Mouse (Mus musculus) left cerebral cortex, postnatal 4 days (tissue): Measurements from ENCODE around the gene Eipr1. TPM values are rescaled to one million over a fixed set of nuclear protein-coding genes. Genes with fewer than 3 reads are reported as not detected.
"Not testable (repeated sequence)": the region's sequence is repeated elsewhere in the genome, so short reads cannot be mapped to it uniquely, and the experiment has no call there.

Source experiments
- DNase-seq: peaks from one replicate; pipeline ENCODE4 v3.0.0-alpha.2; 2022
- intact Hi-C: fragments of 180-260 bp; cut with DNase I; formaldehyde crosslinking; loops from one replicate; pipeline ENCODE4 v1.15.1; 2025
- total RNA-seq, 2 experiments: library from RNA; stranded (reverse); gene quantifications; 2 replicates each; pipeline ENCODE4 v1.2.3; 2021

Gene Eipr1
- total RNA-seq, 2 experiments from 2014 or later = 46.2 to 49.9 TPM

GRCm38 (mm10) chr12:28872271-28872670 lies 120.7 kb downstream of the Eipr1 start:
- intact Hi-C loops = no loop called here
- DNase-seq = no peak

- DNase-seq = peak; percentile 46
- intact Hi-C loops = no loop called here
These were observed 123.2 kb downstream of the Eipr1 start for GRCm38 (mm10) chr12:28874781-28875251.

- no peak for DNase-seq
- intact Hi-C loops = no loop called here
These were observed 123.9 kb downstream of the Eipr1 start for GRCm38 (mm10) chr12:28875471-28875870.

- no peak for DNase-seq
- intact Hi-C loops = no loop called here
These were observed 128.9 kb downstream of the Eipr1 start for GRCm38 (mm10) chr12:28880471-28880870.

GRCm38 (mm10) chr12:28887712-28888111 lies 136.1 kb downstream of the Eipr1 start:
- DNase-seq = no peak
- intact Hi-C loops = no loop called here

GRCm38 (mm10) chr12:28889068-28889674 lies 137.6 kb downstream of the Eipr1 start:
- no peak for DNase-seq
- intact Hi-C loops = no loop called here

- intact Hi-C loops = no loop called here
- no peak for DNase-seq
These were observed 139.9 kb downstream of the Eipr1 start for GRCm38 (mm10) chr12:28891523-28891922.

- intact Hi-C loops = no loop called here
- no peak for DNase-seq
These were observed 145.0 kb downstream of the Eipr1 start for GRCm38 (mm10) chr12:28896577-28896976.

- intact Hi-C loops = no loop called here
- no peak for DNase-seq
These were observed 146.7 kb downstream of the Eipr1 start for GRCm38 (mm10) chr12:28898307-28898706.

- no peak for DNase-seq
- intact Hi-C loops = no loop called here
These were observed 148.1 kb downstream of the Eipr1 start for GRCm38 (mm10) chr12:28899696-28900095.

- DNase-seq = no peak
- intact Hi-C loops = no loop called here
These were observed 148.7 kb downstream of the Eipr1 start for GRCm38 (mm10) chr12:28900341-28900740.

GRCm38 (mm10) chr12:28902132-28902531 lies 150.5 kb downstream of the Eipr1 start:
- no peak for DNase-seq
- intact Hi-C loops = no loop called here

- no peak for DNase-seq
- intact Hi-C loops = no loop called here
These were observed 151.5 kb downstream of the Eipr1 start for GRCm38 (mm10) chr12:28903082-28903481.

- no peak for DNase-seq
- intact Hi-C loops = no loop called here
These were observed 153.9 kb downstream of the Eipr1 start for GRCm38 (mm10) chr12:28905486-28905885.

GRCm38 (mm10) chr12:28906016-28906415 lies 154.4 kb downstream of the Eipr1 start:
- intact Hi-C loops = no loop called here
- DNase-seq = no peak

GRCm38 (mm10) chr12:28906809-28907297 lies 155.2 kb downstream of the Eipr1 start:
- intact Hi-C loops = no loop called here

GRCm38 (mm10) chr12:28907814-28908213 lies 156.2 kb downstream of the Eipr1 start:
- intact Hi-C loops = no loop called here
- no peak for DNase-seq

More at GRCm38 (mm10) chr12:28906809-28907297, 155.2 kb downstream of the Eipr1 start:
- DNase-seq = no peak

- DNase-seq = no peak
- intact Hi-C loops = no loop called here
These were observed 158.2 kb downstream of the Eipr1 start for GRCm38 (mm10) chr12:28909851-28910250.

GRCm38 (mm10) chr12:28910568-28910967 lies 159.0 kb downstream of the Eipr1 start:
- DNase-seq = peak; percentile 71

GRCm38 (mm10) chr12:28912351-28912936 lies 160.8 kb downstream of the Eipr1 start:
- intact Hi-C loops = no loop called here
- DNase-seq = no peak

More at GRCm38 (mm10) chr12:28910568-28910967, 159.0 kb downstream of the Eipr1 start:
- intact Hi-C loops = no loop called here

GRCm38 (mm10) chr12:28913099-28913498 lies 161.5 kb downstream of the Eipr1 start:
- DNase-seq = peak; percentile 17
- intact Hi-C loops = no loop called here

- DNase-seq, intact Hi-C loops: not testable (repeated sequence)
These were observed 162.5 kb downstream of the Eipr1 start for GRCm38 (mm10) chr12:28914056-28914455.
